9 mouse cellular contexts compared by ENCODE assay signal in genomic region chr2:106889297-106890000, GRCm38 (mm10).
DNase-seq lines count a peak whose midpoint lies in the region; ATAC-seq lines count a peak whose summit lies in the region.
"Had no signal": no experiment of that assay in that cellular context is flagged by ENCODE, and none has a peak within 500 bp of the region (broad histone marks: within the 10 kb centered on the region; RNA-seq: fewer than 3 reads in every experiment).

No protein-coding gene starts in this region.

- no peak overlapping the region; the same call in 1 of the 2 replicates for H3K27ac ChIP-seq in hindbrain, embryonic 14.5 days
- H3K27ac ChIP-seq in hindbrain, embryonic 16.5 days (ENCODE audit: low read depth, low read length): no peak overlapping the region
- H3K27ac ChIP-seq in kidney, embryonic 14.5 days (ENCODE audit: low read depth, low read length): no peak overlapping the region
- no peak overlapping the region for H3K27ac ChIP-seq in midbrain, embryonic 16.5 days (ENCODE audit: low read length)

- H3K36me3 ChIP-seq in hindbrain, embryonic 14.5 days (replicated peaks; ENCODE audit: control insufficient read depth, insufficient read depth): no peaks in the 10 kb centered on the region
- no peaks in the 10 kb centered on the region for H3K36me3 ChIP-seq in hindbrain, embryonic 16.5 days (ENCODE audit: control insufficient read depth, insufficient read depth, low read length)
- H3K36me3 ChIP-seq in kidney, embryonic 14.5 days (ENCODE audit: control insufficient read depth, insufficient read depth, low read length): no peaks in the 10 kb centered on the region
- no peaks in the 10 kb centered on the region for H3K36me3 ChIP-seq in midbrain, embryonic 16.5 days (ENCODE audit: control insufficient read depth, insufficient read depth, low read length)
- H3K36me3 ChIP-seq: G1E had no signal

- no peaks in the 10 kb centered on the region for H3K9me3 ChIP-seq in hindbrain, embryonic 14.5 days (ENCODE audit: control insufficient read depth, low read length)
- no peaks in the 10 kb centered on the region for H3K9me3 ChIP-seq in hindbrain, embryonic 16.5 days (ENCODE audit: control insufficient read depth, low read length)
- H3K9me3 ChIP-seq in kidney, embryonic 14.5 days (ENCODE audit: control insufficient read depth, low read length): no peaks in the 10 kb centered on the region
- H3K9me3 ChIP-seq in midbrain, embryonic 16.5 days (replicated peaks; ENCODE audit: control insufficient read depth, low read length, poor library complexity, severe bottlenecking): no peaks in the 10 kb centered on the region
- H3K9me3 ChIP-seq: G1E had no signal

- peaks cover 14% of the 10 kb centered on the region for H3K4me1 ChIP-seq in hindbrain, embryonic 14.5 days (replicated peaks; ENCODE audit: control insufficient read depth, insufficient read depth, low read length)
- H3K4me1 ChIP-seq in hindbrain, embryonic 16.5 days (ENCODE audit: control insufficient read depth, insufficient read depth, low read depth, low read length): peaks cover 6% of the 10 kb centered on the region
- H3K4me1 ChIP-seq in kidney, embryonic 14.5 days (ENCODE audit: control insufficient read depth, insufficient read depth, low read length): 0 out of 2 replicates have a peak, but pooled peaks cover 2% of the 10 kb centered on the region
- peaks cover 5% of the 10 kb centered on the region; the same call in 1 of the 2 replicates for H3K4me1 ChIP-seq in midbrain, embryonic 16.5 days (ENCODE audit: control insufficient read depth, insufficient read depth, low read length)

- 17% methylated on average over 3 of the region's 3 CpGs for WGBS in hindbrain, embryonic 14.5 days
- WGBS in hindbrain, embryonic 16.5 days: 7% methylated on average over 3 of the region's 3 CpGs
- 21% methylated on average over 3 of the region's 3 CpGs for WGBS in kidney, embryonic 14.5 days
- WGBS in midbrain, embryonic 16.5 days: 21% methylated on average over 3 of the region's 3 CpGs

- ATAC-seq in hindbrain, embryonic 14.5 days (ENCODE audit: low FRiP score): no peak
- no peak for ATAC-seq in hindbrain, embryonic 16.5 days
- peak; percentile 83 for ATAC-seq in kidney, embryonic 14.5 days (ENCODE audit: low FRiP score, low TSS enrichment)
- ATAC-seq in midbrain, embryonic 16.5 days: 0 out of 2 replicates have a peak, but pooled peaks have one; percentile 55

- no peaks in the 10 kb centered on the region for H3K27me3 ChIP-seq in hindbrain, embryonic 14.5 days (ENCODE audit: control insufficient read depth, insufficient read depth, low read length)
- no peaks in the 10 kb centered on the region for H3K27me3 ChIP-seq in hindbrain, embryonic 16.5 days (replicated peaks; ENCODE audit: control insufficient read depth, insufficient read depth, low read length)
- no peaks in the 10 kb centered on the region for H3K27me3 ChIP-seq in kidney, embryonic 14.5 days (ENCODE audit: control insufficient read depth, insufficient read depth, low read length)
- no peaks in the 10 kb centered on the region for H3K27me3 ChIP-seq in midbrain, embryonic 16.5 days (ENCODE audit: control insufficient read depth, insufficient read depth, low read depth, low read length)

- H3K4me3 ChIP-seq in hindbrain, embryonic 14.5 days (replicated peaks; ENCODE audit: low read length): no peak overlapping the region
- no peak overlapping the region for H3K4me3 ChIP-seq in hindbrain, embryonic 16.5 days (ENCODE audit: low read length)
- no peak overlapping the region for H3K4me3 ChIP-seq in kidney, embryonic 14.5 days (ENCODE audit: low read length)
- no peak overlapping the region for H3K4me3 ChIP-seq in midbrain, embryonic 16.5 days (ENCODE audit: low read depth, low read length)

- no peak overlapping the region for H3K4me2 ChIP-seq in hindbrain, embryonic 14.5 days (replicated peaks)
- no peak overlapping the region for H3K4me2 ChIP-seq in hindbrain, embryonic 16.5 days (ENCODE audit: low read length)
- H3K4me2 ChIP-seq in kidney, embryonic 14.5 days (replicated peaks; ENCODE audit: low read depth, low read length): no peak overlapping the region
- no peak overlapping the region for H3K4me2 ChIP-seq in midbrain, embryonic 16.5 days (ENCODE audit: low read length)

- no peak overlapping the region for H3K9ac ChIP-seq in hindbrain, embryonic 14.5 days
- H3K9ac ChIP-seq in hindbrain, embryonic 16.5 days (ENCODE audit: low read depth, low read length): no peak overlapping the region
- H3K9ac ChIP-seq in kidney, embryonic 14.5 days (ENCODE audit: low read depth, low read length): no peak overlapping the region
- H3K9ac ChIP-seq in midbrain, embryonic 16.5 days (ENCODE audit: low read depth, low read length): no peak overlapping the region

- peak; percentile 73 for DNase-seq in hindbrain, embryonic 14.5 days (ENCODE audit: low spot score)
- peak; percentile 49 for DNase-seq in adrenal gland, adult 8-10 months
- DNase-seq in forelimb bud, embryonic 11.5 days (ENCODE audit: low read depth, low spot score): peak; percentile 35
- no peak for DNase-seq in c-Kit-positive CD71-positive TER-119-positive erythroid progenitor cells, embryonic 14.5 days (ENCODE audit: low spot score)
- no peak for DNase-seq in right cerebral cortex, postnatal 36 days (ENCODE audit: low spot score in 2 of 2)

Comparison
In these comparisons a context has a peak if more than half of its experiments do, and no peak if none do; other contexts are left out.
1. ATAC-seq: peak in kidney, embryonic 14.5 days (single experiment) and midbrain, embryonic 16.5 days (single experiment); none in hindbrain, embryonic 14.5 days (single experiment) and hindbrain, embryonic 16.5 days (single experiment).
2. DNase-seq: peak in hindbrain, embryonic 14.5 days (single experiment), adrenal gland, adult 8-10 months (single experiment) and forelimb bud, embryonic 11.5 days (single experiment); none in c-Kit-positive CD71-positive TER-119-positive erythroid progenitor cells, embryonic 14.5 days (single experiment) and right cerebral cortex, postnatal 36 days (0 of 2).